Mouse (Mus musculus) limb, embryonic 11.5 days (tissue): ENCODE results near the gene Cchcr1. TPM values are rescaled to one million over a fixed set of nuclear protein-coding genes. Genes with fewer than 3 reads are reported as not detected.

Experiments
- ATAC-seq: fragments of 200-750 bp; cut with Nextera tagmentation; 2 replicates; pipeline ENCODE4 v1.8.0; 2017; ENCODE audit warnings: low read depth; ENCODE audit not compliant: insufficient number of reproducible peaks, low FRiP score, low TSS enrichment
- DNase-seq: peaks from one replicate; pipeline ENCODE4 v3.0.0-alpha.2; 2015; ENCODE audit warnings: low spot score
- H3K27ac ChIP-seq: fragments of 300-500 bp; sonication (generic); replicated peaks from 2 replicates; pipeline ENCODE4 v1.5.1; 2014; ENCODE audit warnings: low read depth, mild to moderate bottlenecking, low read length
- H3K27me3 ChIP-seq: fragments of 300-500 bp; sonication (generic); 2 replicates; pipeline ENCODE4 v1.6.1; 2014; ENCODE audit warnings: mild to moderate bottlenecking, low read length, mixed read lengths; ENCODE audit not compliant: control insufficient read depth, insufficient read depth
- H3K36me3 ChIP-seq: fragments of 300-500 bp; sonication (generic); 2 replicates; pipeline ENCODE4 v1.6.1; 2014; ENCODE audit warnings: mild to moderate bottlenecking, low read length, moderate library complexity, mixed read lengths; ENCODE audit not compliant: control insufficient read depth, insufficient read depth
- H3K4me1 ChIP-seq: fragments of 300-500 bp; sonication (generic); 2 replicates; pipeline ENCODE4 v1.6.1; 2014; ENCODE audit warnings: low read length, mixed read lengths; ENCODE audit not compliant: control insufficient read depth, insufficient read depth
- H3K4me2 ChIP-seq: fragments of 300-500 bp; sonication (generic); 2 replicates; pipeline ENCODE4 v1.6.1; 2014; ENCODE audit warnings: low read depth, mild to moderate bottlenecking, moderate library complexity; ENCODE audit not compliant: severe bottlenecking
- H3K4me3 ChIP-seq: fragments of 300-500 bp; sonication (generic); 2 replicates; pipeline ENCODE4 v1.5.1; 2014; ENCODE audit warnings: low read depth, low read length
- H3K9ac ChIP-seq: fragments of 300-500 bp; sonication (generic); 2 replicates; pipeline ENCODE4 v1.6.1; 2014; ENCODE audit warnings: mild to moderate bottlenecking, low read length
- H3K9me3 ChIP-seq: fragments of 300-500 bp; sonication (generic); 2 replicates; pipeline ENCODE4 v1.6.1; 2016; ENCODE audit warnings: low read length; ENCODE audit not compliant: control insufficient read depth
- WGBS: fragments of 180-500 bp; shearing (Covaris S2); extraction: QIAGEN DNeasy Blood & Tissue Kit; methylation state at CpG from one replicate; pipeline ENCODE4 v1.1.7; 2014; 5-methylcytosine and 5-hydroxymethylcytosine counted together
- polyA plus RNA-seq: library from polyadenylated mRNA; unstranded; fragments of >200 nt; fragmentation: Nextera tagmentation; extraction: Ambion mirVana; gene quantifications from 2 replicates; pipeline ENCODE4 v1.2.1, GENCODE M21; 2014

The Cchcr1 gene
- polyA plus RNA-seq, 1 experiment from 2014 or later, result 13.2 TPM

GRCm38 (mm10) chr17:35526644-35527043 lies 9.7 kb downstream of the Cchcr1 start:
- H3K4me1 ChIP-seq, result no peaks in the 10 kb centered on the region
- H3K27ac ChIP-seq, result no peak overlapping the region
- ATAC-seq, result no peak
- H3K27me3 ChIP-seq, result no peaks in the 10 kb centered on the region
- no peaks in the 10 kb centered on the region for H3K9me3 ChIP-seq
- no peak for DNase-seq
- H3K4me2 ChIP-seq, result no peak overlapping the region
- H3K36me3 ChIP-seq, result peaks cover 12% of the 10 kb centered on the region
- no peak overlapping the region for H3K4me3 ChIP-seq
- H3K9ac ChIP-seq, result no peak overlapping the region
- WGBS, result 85% methylated on average over 8 of the region's 8 CpGs

DNA sequence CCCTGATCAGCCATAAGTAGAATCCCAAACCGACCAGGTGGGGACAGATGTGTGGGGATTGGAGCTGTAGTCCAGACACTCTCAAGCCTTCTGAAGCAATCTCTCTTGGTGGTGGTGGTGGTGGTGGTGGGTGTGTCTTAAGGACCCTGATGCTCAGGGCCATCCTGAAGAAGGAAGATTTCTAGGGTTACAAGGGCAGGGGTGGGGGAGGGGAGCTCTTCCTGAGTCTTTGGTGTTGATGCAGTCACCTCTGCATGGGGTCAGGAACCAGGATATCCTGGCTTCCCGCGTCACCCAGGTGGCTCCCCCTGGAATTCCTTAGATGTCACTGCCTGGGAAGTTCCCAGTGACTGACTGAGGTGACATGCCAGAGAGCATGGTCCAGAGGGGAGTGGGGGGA lies 15.5 kb downstream of the Cchcr1 start:
- no peaks in the 10 kb centered on the region for H3K9me3 ChIP-seq
- DNase-seq (no peak), ATAC-seq (no peak)
- H3K4me1 ChIP-seq, result 0 out of 2 replicates have a peak, but pooled peaks cover 3% of the 10 kb centered on the region
- 18% methylated on average over 3 of the region's 3 CpGs for WGBS
- H3K4me3 ChIP-seq, result no peak overlapping the region
- H3K27me3 ChIP-seq, result no peaks in the 10 kb centered on the region
- no peak overlapping the region for H3K9ac ChIP-seq
- H3K27ac ChIP-seq, result no peak overlapping the region
- H3K36me3 ChIP-seq, result peaks cover 10% of the 10 kb centered on the region
- H3K4me2 ChIP-seq, result no peak overlapping the region

DNA sequence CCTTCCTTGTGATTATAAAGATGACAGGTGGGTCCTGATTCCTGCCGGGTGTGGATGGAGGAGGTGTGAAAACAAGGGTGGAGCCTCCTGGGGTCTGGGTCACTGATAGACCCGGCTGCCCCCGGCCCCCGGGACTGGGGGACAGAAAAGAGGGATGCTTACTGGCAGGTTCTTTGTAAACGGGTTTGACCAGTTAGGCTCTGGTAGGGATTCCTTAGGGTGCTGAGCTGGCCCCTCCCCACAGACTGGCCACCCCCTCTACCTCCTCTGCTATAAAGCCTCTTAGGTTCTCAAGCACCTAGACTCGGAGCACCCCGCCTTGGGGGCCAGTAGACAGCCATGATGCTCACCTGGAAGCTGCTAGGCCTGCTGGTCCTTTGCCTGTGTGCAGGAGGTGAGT lies 16.0 kb downstream of the Cchcr1 start, which contains the start of gene Psors1c2:
TSS of gene Psors1c2 (plus strand) at position 301 of the 400 bp plus-strand sequence.
- no peak within 1 kb of the TSS for H3K9ac ChIP-seq
- no peak within 1 kb of the TSS for H3K27ac ChIP-seq
- no peak for ATAC-seq
- H3K4me2 ChIP-seq, result no peak within 1 kb of the TSS
- H3K36me3 ChIP-seq, result peaks cover 10% of the 10 kb centered on the region
- H3K4me1 ChIP-seq, result 0 out of 2 replicates have a peak, but pooled peaks cover 3% of the 10 kb centered on the region
- DNase-seq, result no peak
- H3K4me3 ChIP-seq, result no peak within 1 kb of the TSS
- H3K27me3 ChIP-seq, result no peaks in the 10 kb centered on the region
- 19% methylated on average over 7 of the region's 7 CpGs for WGBS
- H3K9me3 ChIP-seq, result no peaks in the 10 kb centered on the region

GRCm38 (mm10) chr17:35534343-35534742 lies 17.4 kb downstream of the Cchcr1 start:
- Histone ChIP-seq H3K9ac (no peak overlapping the region), H3K27ac (no peak overlapping the region), H3K4me1 (0 out of 2 replicates have a peak, but pooled peaks cover 3% of the 10 kb centered on the region), H3K9me3 (no peaks in the 10 kb centered on the region), H3K4me3 (no peak overlapping the region), H3K4me2 (no peak overlapping the region), H3K27me3 (no peaks in the 10 kb centered on the region), H3K36me3 (peaks cover 5% of the 10 kb centered on the region)
- WGBS, result 22% methylated on average over 6 of the region's 6 CpGs
- peak; percentile 82 for DNase-seq
- ATAC-seq, result no peak

DNA sequence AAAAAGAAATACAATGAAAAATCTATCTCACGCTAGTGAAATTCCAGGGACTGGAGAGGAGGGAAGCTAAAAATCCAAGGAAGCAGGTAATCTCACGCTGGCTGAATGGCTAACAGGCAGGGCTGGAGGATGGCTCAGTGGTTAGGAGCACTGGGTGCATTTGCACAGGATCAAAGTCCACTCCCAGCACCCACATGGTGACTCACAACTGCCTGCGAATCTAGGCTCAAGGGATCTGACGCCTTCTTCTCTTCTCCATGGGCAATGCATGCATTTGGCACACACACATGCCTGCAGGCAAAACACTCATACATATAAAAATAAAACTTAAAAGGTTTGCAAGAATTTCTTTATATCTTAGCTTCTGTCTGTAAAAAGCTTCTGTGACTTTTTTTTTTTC lies 20.5 kb downstream of the Cchcr1 start:
- H3K9ac ChIP-seq, result no peak overlapping the region
- no peaks in the 10 kb centered on the region for H3K36me3 ChIP-seq
- no peaks in the 10 kb centered on the region for H3K9me3 ChIP-seq
- H3K4me3 ChIP-seq, result no peak overlapping the region
- DNase-seq (no peak), ATAC-seq (no peak)
- no peak overlapping the region for H3K27ac ChIP-seq
- WGBS, result 78% methylated on average over 4 of the region's 4 CpGs
- H3K4me1 ChIP-seq, result 0 out of 2 replicates have a peak, but pooled peaks cover 3% of the 10 kb centered on the region
- no peaks in the 10 kb centered on the region for H3K27me3 ChIP-seq
- no peak overlapping the region for H3K4me2 ChIP-seq

GRCm38 (mm10) chr17:35538476-35538875 lies 21.6 kb downstream of the Cchcr1 start:
- Histone ChIP-seq H3K4me3 (no peak overlapping the region), H3K27me3 (no peaks in the 10 kb centered on the region), H3K4me1 (no peaks in the 10 kb centered on the region), H3K9me3 (no peaks in the 10 kb centered on the region), H3K27ac (no peak overlapping the region), H3K36me3 (no peaks in the 10 kb centered on the region), H3K4me2 (no peak overlapping the region), H3K9ac (no peak overlapping the region)
- 81% methylated on average over 1 of the region's 1 CpGs for WGBS
- ATAC-seq, result no peak
- no peak for DNase-seq

GRCm38 (mm10) chr17:35539540-35539939 lies 22.6 kb downstream of the Cchcr1 start:
- no peaks in the 10 kb centered on the region for H3K9me3 ChIP-seq
- H3K9ac ChIP-seq, result no peak overlapping the region
- DNase-seq, result no peak
- no peak for ATAC-seq
- no peak overlapping the region for H3K27ac ChIP-seq
- no peak overlapping the region for H3K4me2 ChIP-seq
- H3K36me3 ChIP-seq, result no peaks in the 10 kb centered on the region
- no peaks in the 10 kb centered on the region for H3K27me3 ChIP-seq
- H3K4me3 ChIP-seq, result no peak overlapping the region
- 50% methylated on average over 10 of the region's 10 CpGs for WGBS
- no peaks in the 10 kb centered on the region for H3K4me1 ChIP-seq

- no peak overlapping the region for H3K4me2 ChIP-seq
- H3K27ac ChIP-seq, result no peak overlapping the region
- DNase-seq (no peak), ATAC-seq (no peak)
- H3K4me3 ChIP-seq, result no peak overlapping the region
- H3K9ac ChIP-seq, result no peak overlapping the region
- H3K9me3 ChIP-seq, result no peaks in the 10 kb centered on the region
- no peaks in the 10 kb centered on the region for H3K27me3 ChIP-seq
- 82% methylated on average over 15 of the region's 15 CpGs for WGBS
- no peaks in the 10 kb centered on the region for H3K36me3 ChIP-seq
- no peaks in the 10 kb centered on the region for H3K4me1 ChIP-seq
Measured at GRCm38 (mm10) chr17:35542761-35543411, 26.0 kb downstream of the Cchcr1 start.

DNA sequence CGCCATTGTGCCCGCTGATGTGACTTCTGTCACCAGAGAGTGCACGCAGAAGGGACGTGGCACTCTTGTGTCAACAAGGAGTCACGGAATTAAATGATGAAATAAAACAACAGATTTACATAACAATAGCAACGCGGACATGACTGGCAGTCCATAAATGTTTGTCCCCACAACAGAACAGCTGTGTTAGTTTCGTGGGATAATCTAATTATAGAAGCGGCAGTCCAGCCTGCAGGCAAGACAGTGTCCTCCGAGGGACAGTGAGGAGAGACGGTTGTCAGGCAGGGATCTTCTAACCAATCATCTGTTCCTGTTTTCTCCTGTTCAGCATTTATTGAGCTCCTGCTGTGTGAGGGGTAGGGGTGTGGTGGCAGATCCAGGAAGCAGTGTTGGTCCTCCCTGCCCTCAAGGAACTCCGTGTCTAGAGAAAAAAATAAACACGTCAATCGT lies 26.5 kb downstream of the Cchcr1 start:
- H3K36me3 ChIP-seq, result no peaks in the 10 kb centered on the region
- H3K4me1 ChIP-seq, result no peaks in the 10 kb centered on the region
- WGBS, result 68% methylated on average over 14 of the region's 14 CpGs
- H3K27ac ChIP-seq, result no peak overlapping the region
- no peak for ATAC-seq
- H3K27me3 ChIP-seq, result no peaks in the 10 kb centered on the region
- no peak overlapping the region for H3K9ac ChIP-seq
- no peak overlapping the region for H3K4me3 ChIP-seq
- H3K4me2 ChIP-seq, result no peak overlapping the region
- H3K9me3 ChIP-seq, result no peaks in the 10 kb centered on the region
- no peak for DNase-seq
